Mouse (Mus musculus): ENCODE results near the gene Uqcc3. TPM values are rescaled to one million over a fixed set of nuclear protein-coding genes. Genes with fewer than 3 reads are reported as not detected.
"Not testable (repeated sequence)": the region's sequence is repeated elsewhere in the genome, so short reads cannot be mapped to it uniquely, and the experiment has no call there.

Gene Uqcc3
- polyA plus RNA-seq, 1 experiment from 2014 or later: 58.9 TPM

DNA sequence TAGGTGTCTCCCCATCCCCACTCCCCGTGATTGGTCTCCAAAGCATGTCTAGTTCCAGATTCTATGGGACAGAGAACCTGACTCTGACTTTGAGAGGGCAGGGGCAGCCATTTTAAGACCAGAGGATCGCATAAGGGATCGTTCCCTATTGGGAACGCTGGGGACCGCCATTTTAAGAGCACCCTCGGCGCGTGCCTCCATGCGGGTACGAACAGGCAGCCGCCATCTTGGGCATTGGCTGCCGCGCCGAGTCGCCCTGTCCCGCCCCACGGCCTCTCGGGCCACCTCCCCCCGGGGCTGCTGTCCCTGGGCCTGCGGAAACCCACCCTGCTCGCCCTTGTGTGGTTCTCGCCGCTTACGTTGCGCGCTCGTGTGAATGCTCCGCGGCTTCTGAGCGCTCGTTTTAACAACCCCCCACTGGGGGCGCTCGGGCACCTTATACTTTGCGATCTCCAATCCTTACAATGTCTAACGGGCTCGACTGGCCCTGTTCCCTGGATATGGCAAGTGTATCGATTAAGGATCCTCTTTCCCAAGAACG, 43.4 kb downstream of the Uqcc3 start, which contains the start of gene Bscl2:
Gene Bscl2 (plus strand): TSS at position 217 of the 541 bp plus-strand sequence.
- Histone ChIP-seq H3K4me3 (peak within 1 kb of the TSS; percentile 69), H3K27me3 (ENCODE audit: insufficient read depth, poor library complexity, severe bottlenecking) (no peaks in the 10 kb centered on the region), H3K9me3 (no peaks in the 10 kb centered on the region), H3K4me1 (peaks cover 41% of the 10 kb centered on the region), H3K27ac (peak within 1 kb of the TSS; percentile 98), H3K36me3 (peaks cover 45% of the 10 kb centered on the region)
- DNase-seq (ENCODE audit: low spot score): peak; percentile 93
- under 1% methylated on average over 38 of the region's 38 CpGs for WGBS

DNA sequence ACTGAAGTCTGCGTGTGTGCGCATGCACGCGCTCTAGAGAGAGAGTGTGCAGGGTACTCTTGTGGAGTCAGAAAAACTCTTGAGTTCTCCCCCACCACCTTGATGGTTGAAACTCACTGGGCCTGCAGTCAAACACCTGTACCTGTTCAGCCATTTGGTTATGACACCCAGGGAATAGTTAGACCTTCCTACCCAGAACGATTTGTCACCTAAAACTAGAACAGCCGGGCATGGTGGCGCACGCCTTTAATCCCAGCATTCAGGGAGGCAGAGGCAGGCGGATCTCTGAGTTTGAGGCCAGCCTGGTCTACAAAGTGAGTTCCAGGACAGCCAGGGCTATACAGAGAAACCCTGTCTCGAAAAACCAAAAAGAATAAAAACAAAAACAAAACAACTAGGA, 44.4 kb downstream of the Uqcc3 start:
- H3K36me3 ChIP-seq: peaks cover 51% of the 10 kb centered on the region
- not testable (repeated sequence) for H3K4me3 ChIP-seq; H3K27me3 ChIP-seq (ENCODE audit: insufficient read depth, poor library complexity, severe bottlenecking); DNase-seq (ENCODE audit: low spot score); H3K9me3 ChIP-seq; H3K27ac ChIP-seq
- peaks cover 41% of the 10 kb centered on the region for H3K4me1 ChIP-seq
- WGBS: 94% methylated on average over 10 of the region's 10 CpGs

DNA sequence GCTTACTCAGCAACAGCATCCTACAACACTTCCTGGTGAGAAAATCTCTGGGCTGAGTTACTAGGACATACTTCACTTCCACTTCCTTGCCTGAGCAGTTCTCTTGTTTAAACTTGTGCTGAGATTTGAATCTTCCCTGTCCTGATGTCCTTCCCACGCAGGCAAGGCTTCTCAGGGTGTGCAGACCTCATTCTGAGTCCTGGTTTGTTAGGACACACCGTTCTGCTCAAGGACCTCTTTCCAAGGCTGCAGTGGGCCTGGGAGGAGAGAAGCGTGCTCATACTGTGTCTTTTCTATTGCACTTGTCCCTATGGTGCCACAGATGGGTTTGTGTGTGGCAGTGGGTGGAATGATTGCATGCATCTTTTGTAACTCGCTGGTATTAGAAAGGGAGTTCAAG, 47.8 kb downstream of the Uqcc3 start:
- Histone ChIP-seq H3K27ac (no peak overlapping the region), H3K4me1 (peaks cover 8% of the 10 kb centered on the region; the same call in 1 of the 2 replicates), H3K4me3 (no peak overlapping the region), H3K36me3 (peaks cover 82% of the 10 kb centered on the region), H3K27me3 (ENCODE audit: insufficient read depth, poor library complexity, severe bottlenecking) (no peaks in the 10 kb centered on the region), H3K9me3 (no peaks in the 10 kb centered on the region)
- no peak for DNase-seq (ENCODE audit: low spot score)
- 90% methylated on average over 4 of the region's 4 CpGs for WGBS

DNA sequence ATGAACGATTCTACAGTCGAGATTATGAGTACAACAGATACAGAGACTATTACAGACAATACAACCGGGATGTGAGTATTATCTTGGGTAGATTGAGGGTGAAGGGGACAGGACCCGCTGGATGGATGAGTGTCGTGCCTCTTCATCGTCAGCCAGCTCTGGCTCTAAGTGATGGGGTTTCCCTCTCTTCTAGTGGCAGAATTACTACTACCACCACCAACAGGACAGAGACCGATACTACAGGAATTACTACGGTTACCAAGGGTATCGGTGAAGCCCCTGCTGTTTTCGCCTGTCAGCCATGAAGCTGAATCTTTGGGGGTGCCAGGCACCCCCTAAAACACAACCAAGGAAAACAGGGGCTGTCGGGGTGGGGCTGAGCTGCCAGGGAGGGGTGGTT, 49.5 kb downstream of the Uqcc3 start:
- no peaks in the 10 kb centered on the region for H3K4me1 ChIP-seq
- DNase-seq (ENCODE audit: low spot score): no peak
- H3K4me3 ChIP-seq: no peak overlapping the region
- H3K27me3 ChIP-seq (ENCODE audit: insufficient read depth, poor library complexity, severe bottlenecking): no peaks in the 10 kb centered on the region
- H3K36me3 ChIP-seq: peaks cover 98% of the 10 kb centered on the region
- H3K27ac ChIP-seq: no peak overlapping the region
- no peaks in the 10 kb centered on the region for H3K9me3 ChIP-seq
- WGBS: 89% methylated on average over 11 of the region's 11 CpGs

DNA sequence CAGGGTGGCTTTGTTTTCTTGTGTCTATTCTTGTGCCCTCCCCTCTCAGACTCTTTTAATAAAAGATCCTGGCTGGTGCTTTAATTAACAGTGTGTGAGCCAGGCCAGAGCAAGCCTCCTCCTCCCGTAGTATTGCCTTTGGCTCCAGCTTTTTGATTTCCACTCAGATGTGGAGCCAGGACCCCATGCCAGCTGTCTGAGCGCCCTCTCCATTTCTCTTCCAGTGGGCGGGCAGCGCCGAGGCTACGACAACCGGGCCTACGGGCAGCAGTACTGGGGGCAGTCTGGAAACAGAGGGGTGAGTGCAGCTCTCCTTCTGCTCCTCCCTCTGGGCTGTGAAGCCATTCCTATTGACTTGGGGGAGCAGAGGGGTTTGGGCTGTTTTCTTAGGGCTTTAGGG, 50.1 kb downstream of the Uqcc3 start:
- no peaks in the 10 kb centered on the region for H3K4me1 ChIP-seq
- 96% methylated on average over 8 of the region's 8 CpGs for WGBS

More for the DNA sequence above, 50.1 kb downstream of the Uqcc3 start:
- DNase-seq (ENCODE audit: low spot score): no peak
- Histone ChIP-seq H3K36me3 (peaks cover 100% of the 10 kb centered on the region), H3K27ac (no peak overlapping the region), H3K9me3 (no peaks in the 10 kb centered on the region), H3K4me3 (no peak overlapping the region), H3K27me3 (ENCODE audit: insufficient read depth, poor library complexity, severe bottlenecking) (no peaks in the 10 kb centered on the region)

Small RNA genes lying within 50 kb of the gene (microRNA-seq; reads per million reads assigned to microRNA genes)
- gene Mir5136: not detected

Other genes starting within 250 kb of the Uqcc3 start
- gene Chrm1, start 217.1 kb downstream of the Uqcc3 start, polyA plus RNA-seq (2016; fragmentation: Nextera tagmentation; extraction: Ambion mirVana): 0.04 TPM in 1 of 2 replicates, not detected in the other
- gene Slc3a2, start 157.6 kb downstream of the Uqcc3 start, polyA plus RNA-seq (2016; fragmentation: Nextera tagmentation; extraction: Ambion mirVana): 91.8 and 104 TPM in 2 replicates
- 76.6 and 101 TPM in 2 replicates for gene Wdr74, start 145.1 kb downstream of the Uqcc3 start, polyA plus RNA-seq (2016; fragmentation: Nextera tagmentation; extraction: Ambion mirVana)
- 1.6 and 2.1 TPM in 2 replicates for gene 1700092M07Rik, start 140.2 kb downstream of the Uqcc3 start, polyA plus RNA-seq (2016; fragmentation: Nextera tagmentation; extraction: Ambion mirVana)
- 83.1 and 91.1 TPM in 2 replicates for gene Stx5a, start 139.5 kb downstream of the Uqcc3 start, polyA plus RNA-seq (2016; fragmentation: Nextera tagmentation; extraction: Ambion mirVana)
- gene Nxf1, start 123.8 kb downstream of the Uqcc3 start, polyA plus RNA-seq (2016; fragmentation: Nextera tagmentation; extraction: Ambion mirVana): 156 and 193 TPM in 2 replicates
- 134 and 136 TPM in 2 replicates for gene Tmem223, start 109.9 kb downstream of the Uqcc3 start, polyA plus RNA-seq (2016; fragmentation: Nextera tagmentation; extraction: Ambion mirVana)
- 57.4 and 60.0 TPM in 2 replicates for gene Tmem179b, start 106.5 kb downstream of the Uqcc3 start, polyA plus RNA-seq (2016; fragmentation: Nextera tagmentation; extraction: Ambion mirVana)
- gene Taf6l, start 94.5 kb downstream of the Uqcc3 start, polyA plus RNA-seq (2016; fragmentation: Nextera tagmentation; extraction: Ambion mirVana): 29.7 and 36.1 TPM in 2 replicates
- 159 and 172 TPM in 2 replicates for gene Polr2g, start 82.3 kb downstream of the Uqcc3 start, polyA plus RNA-seq (2016; fragmentation: Nextera tagmentation; extraction: Ambion mirVana)
- 5.4 and 5.9 TPM in 2 replicates for gene Zbtb3, start 78.4 kb downstream of the Uqcc3 start, polyA plus RNA-seq (2016; fragmentation: Nextera tagmentation; extraction: Ambion mirVana)
- 43.2 and 51.3 TPM in 2 replicates for gene Ttc9c, start 61.6 kb downstream of the Uqcc3 start, polyA plus RNA-seq (2016; fragmentation: Nextera tagmentation; extraction: Ambion mirVana)
- 2.8 and 4.6 TPM in 2 replicates for gene Hnrnpul2, start 60.9 kb downstream of the Uqcc3 start, polyA plus RNA-seq (2016; fragmentation: Nextera tagmentation; extraction: Ambion mirVana)
- gene AC129217.1, start 51.1 kb downstream of the Uqcc3 start, polyA plus RNA-seq (2016; fragmentation: Nextera tagmentation; extraction: Ambion mirVana): not detected in 2 replicates
- gene Bscl2, start 43.5 kb downstream of the Uqcc3 start, polyA plus RNA-seq (2016; fragmentation: Nextera tagmentation; extraction: Ambion mirVana): 46.2 and 51.1 TPM in 2 replicates
- 2.6 and 4.7 TPM in 2 replicates for gene Gng3, start 41.7 kb downstream of the Uqcc3 start, polyA plus RNA-seq (2016; fragmentation: Nextera tagmentation; extraction: Ambion mirVana)
- gene Lrrn4cl, start 30.2 kb downstream of the Uqcc3 start, polyA plus RNA-seq (2016; fragmentation: Nextera tagmentation; extraction: Ambion mirVana): 0.36 and 0.51 TPM in 2 replicates
- gene Ubxn1, start 9.4 kb downstream of the Uqcc3 start, polyA plus RNA-seq (2016; fragmentation: Nextera tagmentation; extraction: Ambion mirVana): 156 and 193 TPM in 2 replicates
- gene Lbhd1, start 2.8 kb upstream of the Uqcc3 start, polyA plus RNA-seq (2016; fragmentation: Nextera tagmentation; extraction: Ambion mirVana): 68.9 and 88.7 TPM in 2 replicates
- gene Gm49403, start 3.0 kb upstream of the Uqcc3 start, polyA plus RNA-seq (2016; fragmentation: Nextera tagmentation; extraction: Ambion mirVana): not detected in 2 replicates
- 106 and 140 TPM in 2 replicates for gene 1810009A15Rik, start 7.9 kb upstream of the Uqcc3 start, polyA plus RNA-seq (2016; fragmentation: Nextera tagmentation; extraction: Ambion mirVana)
- gene Gm49416, start 8.0 kb upstream of the Uqcc3 start, polyA plus RNA-seq (2016; fragmentation: Nextera tagmentation; extraction: Ambion mirVana): not detected in 2 replicates
- 35.8 and 39.0 TPM in 2 replicates for gene Ints5, start 12.1 kb upstream of the Uqcc3 start, polyA plus RNA-seq (2016; fragmentation: Nextera tagmentation; extraction: Ambion mirVana)
- gene Ganab, start 17.1 kb upstream of the Uqcc3 start, polyA plus RNA-seq (2016; fragmentation: Nextera tagmentation; extraction: Ambion mirVana): 91.4 and 103 TPM in 2 replicates
- 52.0 and 57.9 TPM in 2 replicates for gene B3gat3, start 39.5 kb upstream of the Uqcc3 start, polyA plus RNA-seq (2016; fragmentation: Nextera tagmentation; extraction: Ambion mirVana)
- 3.2 and 5.2 TPM in 2 replicates for gene Rom1, start 48.4 kb upstream of the Uqcc3 start, polyA plus RNA-seq (2016; fragmentation: Nextera tagmentation; extraction: Ambion mirVana)
- gene Eml3, start 48.6 kb upstream of the Uqcc3 start, polyA plus RNA-seq (2016; fragmentation: Nextera tagmentation; extraction: Ambion mirVana): 17.4 and 24.4 TPM in 2 replicates
- 113 and 140 TPM in 2 replicates for gene Mta2, start 61.0 kb upstream of the Uqcc3 start, polyA plus RNA-seq (2016; fragmentation: Nextera tagmentation; extraction: Ambion mirVana)
- 25.7 and 32.8 TPM in 2 replicates for gene Tut1, start 72.9 kb upstream of the Uqcc3 start, polyA plus RNA-seq (2016; fragmentation: Nextera tagmentation; extraction: Ambion mirVana)
- gene Eef1g, start 86.1 kb upstream of the Uqcc3 start, polyA plus RNA-seq (2016; fragmentation: Nextera tagmentation; extraction: Ambion mirVana): 378 and 459 TPM in 2 replicates
- gene Ahnak, start 108.4 kb upstream of the Uqcc3 start, polyA plus RNA-seq (2016; fragmentation: Nextera tagmentation; extraction: Ambion mirVana): 15.1 and 19.4 TPM in 2 replicates
- not detected in 2 replicates for gene Scgb1a1, start 207.0 kb upstream of the Uqcc3 start, polyA plus RNA-seq (2016; fragmentation: Nextera tagmentation; extraction: Ambion mirVana)